Mouse (Mus musculus) heart, embryonic 11.5 days (tissue): Measurements from ENCODE around the gene 7530416G11Rik. TPM values are rescaled to one million over a fixed set of nuclear protein-coding genes. Genes with fewer than 3 reads are reported as not detected.

Experiments used
- ATAC-seq: fragments of 200-750 bp; cut with Nextera tagmentation; replicated peaks from 2 replicates; pipeline ENCODE4 v1.8.0; 2017; ENCODE audit warnings: moderate library complexity; ENCODE audit not compliant: insufficient number of reproducible peaks, low FRiP score, low TSS enrichment
- H3K27ac ChIP-seq: fragments of 300-500 bp; sonication (generic); 2 replicates; pipeline ENCODE4 v1.5.1; 2014; ENCODE audit warnings: mild to moderate bottlenecking, low read depth, low read length
- H3K27me3 ChIP-seq: fragments of 300-500 bp; sonication (generic); 2 replicates; pipeline ENCODE4 v1.6.1; 2014; ENCODE audit warnings: mild to moderate bottlenecking, low read length, mixed read lengths; ENCODE audit not compliant: control insufficient read depth, insufficient read depth
- H3K36me3 ChIP-seq: fragments of 300-500 bp; sonication (generic); 2 replicates; pipeline ENCODE4 v1.6.1; 2014; ENCODE audit warnings: mild to moderate bottlenecking, low read length, moderate library complexity, mixed read lengths; ENCODE audit not compliant: control insufficient read depth, insufficient read depth
- H3K4me1 ChIP-seq: fragments of 300-500 bp; sonication (generic); 2 replicates; pipeline ENCODE4 v1.6.1; 2014; ENCODE audit warnings: low read length; ENCODE audit not compliant: control insufficient read depth, insufficient read depth
- H3K4me2 ChIP-seq: fragments of 300-500 bp; sonication (generic); 2 replicates; pipeline ENCODE4 v1.6.1; 2014; ENCODE audit warnings: mild to moderate bottlenecking, moderate library complexity
- H3K4me3 ChIP-seq: fragments of 300-500 bp; sonication (generic); 2 replicates; pipeline ENCODE4 v1.5.1; 2014; ENCODE audit warnings: low read depth, low read length
- H3K9ac ChIP-seq: fragments of 300-500 bp; sonication (generic); 2 replicates; pipeline ENCODE4 v1.6.1; 2014; ENCODE audit warnings: mild to moderate bottlenecking, low read depth, low read length, moderate library complexity
- H3K9me3 ChIP-seq: fragments of 300-500 bp; sonication (generic); replicated peaks from 2 replicates; pipeline ENCODE4 v1.6.1; 2016; ENCODE audit warnings: low read length; ENCODE audit not compliant: control insufficient read depth
- WGBS: fragments of 180-500 bp; shearing (Covaris S2); extraction: QIAGEN DNeasy Blood & Tissue Kit; methylation state at CpG from one replicate; pipeline ENCODE4 v1.1.7; 2014; ENCODE audit not compliant: insufficient replicate concordance; 5-methylcytosine and 5-hydroxymethylcytosine counted together
- polyA plus RNA-seq: library from polyadenylated mRNA; unstranded; fragments of >200 nt; fragmentation: Nextera tagmentation; extraction: Ambion mirVana; gene quantifications from 2 replicates; pipeline ENCODE4 v1.2.1, GENCODE M21; 2014

The 7530416G11Rik gene
- polyA plus RNA-seq, 1 experiment from 2014 or later: not detected

DNA sequence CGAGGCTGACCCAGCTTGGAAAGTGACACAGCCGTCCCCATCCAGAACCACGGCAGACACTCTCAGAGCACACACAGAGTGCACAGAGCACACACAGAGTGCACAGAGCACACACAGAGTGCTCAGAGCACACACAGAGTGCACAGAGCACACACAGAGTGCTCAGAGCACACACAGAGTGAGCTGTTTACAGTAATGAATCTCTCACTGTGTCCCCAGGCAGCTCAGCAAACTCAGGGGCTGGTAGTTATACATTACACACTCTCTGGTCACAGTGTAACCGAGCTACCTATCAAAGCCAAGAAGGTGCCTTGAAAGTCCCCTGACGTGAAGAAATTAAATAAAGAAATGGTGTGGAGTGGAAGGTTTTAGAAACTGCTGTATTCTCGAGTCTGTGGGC lies 33.6 kb downstream of the 7530416G11Rik start:
- no peaks in the 10 kb centered on the region for H3K27me3 ChIP-seq
- H3K4me2 ChIP-seq: no peak overlapping the region
- no peak for ATAC-seq
- H3K4me1 ChIP-seq: no peaks in the 10 kb centered on the region
- H3K9ac ChIP-seq: no peak overlapping the region
- WGBS: 83% methylated on average over 6 of the region's 6 CpGs
- H3K4me3 ChIP-seq: no peak overlapping the region
- H3K27ac ChIP-seq: no peak overlapping the region
- peaks cover 10% of the 10 kb centered on the region; the same call in 1 of the 2 replicates for H3K36me3 ChIP-seq
- H3K9me3 ChIP-seq: no peaks in the 10 kb centered on the region

DNA sequence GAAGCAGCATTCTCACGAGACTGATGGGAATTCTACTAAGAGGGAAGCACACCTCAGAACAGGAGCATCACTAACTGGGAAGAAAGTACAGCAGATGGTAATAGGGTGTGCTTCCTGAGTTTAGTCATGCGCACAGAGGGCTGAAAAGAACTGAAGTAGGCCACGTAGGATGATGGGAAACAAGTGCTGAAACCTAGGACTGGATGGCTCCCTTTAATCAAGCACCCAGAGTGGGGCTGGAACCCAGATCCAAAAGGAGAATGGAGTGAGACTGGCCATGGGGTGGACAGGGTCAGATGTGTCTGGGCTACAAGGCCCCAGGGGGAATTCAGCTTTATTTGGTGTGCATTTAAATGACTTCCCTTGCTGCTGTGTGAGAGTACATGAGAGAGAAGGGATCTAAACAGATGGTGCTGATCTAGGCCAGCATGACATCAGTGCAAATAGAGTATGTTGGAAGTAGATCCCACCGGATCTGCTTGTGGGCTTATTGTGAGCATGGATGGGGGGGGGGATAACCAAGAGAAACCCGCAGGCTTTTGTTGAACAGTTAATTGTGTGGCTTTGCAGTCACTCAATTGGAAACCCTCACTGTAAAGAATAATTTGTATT lies 36.5 kb downstream of the 7530416G11Rik start:
- 88% methylated on average over 5 of the region's 5 CpGs for WGBS
- ATAC-seq: no peak
- Histone ChIP-seq H3K9ac (no peak overlapping the region), H3K27ac (no peak overlapping the region), H3K27me3 (peaks cover 4% of the 10 kb centered on the region; the same call in 1 of the 2 replicates), H3K4me1 (peaks cover under 1% of the 10 kb centered on the region; the same call in 1 of the 2 replicates), H3K4me2 (no peak overlapping the region), H3K36me3 (peaks cover 22% of the 10 kb centered on the region), H3K9me3 (no peaks in the 10 kb centered on the region), H3K4me3 (no peak overlapping the region)

DNA sequence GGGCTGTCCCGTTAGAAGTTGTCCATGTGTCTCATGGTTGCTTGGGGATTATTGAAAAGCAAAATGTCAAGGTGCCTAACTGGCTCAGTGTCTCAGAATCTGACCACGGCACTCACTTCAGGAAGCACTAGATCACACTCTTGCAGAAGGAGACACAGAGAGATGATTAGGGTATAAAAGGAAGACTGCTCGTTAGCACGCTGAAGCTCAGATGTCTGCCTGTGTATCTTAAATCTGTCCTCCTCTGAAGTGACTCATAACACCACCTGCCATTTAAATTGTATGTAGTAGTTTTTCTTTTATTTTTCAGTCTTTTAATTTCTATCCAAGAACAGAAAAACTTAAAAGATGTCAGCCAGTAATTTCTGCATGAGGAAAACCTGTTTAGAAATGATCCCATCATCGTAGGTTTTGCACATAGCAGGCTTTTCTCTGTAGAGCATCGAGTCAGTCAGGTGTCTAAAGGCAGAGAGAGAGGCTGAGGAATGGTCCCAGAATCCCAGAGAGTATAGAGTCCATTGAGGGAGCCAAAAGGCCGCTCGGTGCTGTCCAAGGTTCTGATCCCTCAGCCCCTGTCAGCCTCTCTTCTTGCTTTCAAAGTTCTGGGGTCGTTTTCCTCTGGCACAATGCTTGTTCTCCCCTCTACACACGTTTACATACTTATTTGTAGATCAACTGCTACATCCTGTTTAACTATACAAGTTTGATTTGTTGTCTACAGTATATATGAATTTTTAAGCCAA lies 38.0 kb downstream of the 7530416G11Rik start:
- H3K27me3 ChIP-seq: peaks cover 4% of the 10 kb centered on the region; the same call in 1 of the 2 replicates
- no peaks in the 10 kb centered on the region for H3K9me3 ChIP-seq
- H3K27ac ChIP-seq: no peak overlapping the region
- no peak overlapping the region for H3K4me2 ChIP-seq
- WGBS: 59% methylated on average over 10 of the region's 10 CpGs
- H3K4me1 ChIP-seq: peaks cover 16% of the 10 kb centered on the region
- no peak for ATAC-seq
- H3K36me3 ChIP-seq: peaks cover 24% of the 10 kb centered on the region
- no peak overlapping the region for H3K9ac ChIP-seq
- no peak overlapping the region for H3K4me3 ChIP-seq

DNA sequence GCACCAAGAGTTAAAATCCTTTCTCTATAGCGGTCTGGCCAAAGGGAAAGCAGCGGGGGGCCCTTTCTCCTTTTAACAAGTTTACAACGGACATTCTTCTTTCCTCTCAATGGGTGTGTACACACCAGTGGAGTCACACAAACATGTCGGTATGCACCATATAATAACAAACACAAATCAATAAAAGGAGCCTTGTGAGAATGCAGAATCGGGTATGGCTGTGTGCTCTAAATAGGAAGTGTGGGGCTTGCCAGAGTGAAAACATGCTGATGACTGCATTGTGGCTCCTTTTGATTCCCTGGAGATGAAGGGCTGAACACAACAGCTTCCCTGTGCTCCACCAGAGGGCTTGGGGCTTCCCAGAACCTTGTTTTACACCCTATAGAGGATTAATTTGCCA lies 38.8 kb downstream of the 7530416G11Rik start:
- H3K9ac ChIP-seq: no peak overlapping the region
- H3K4me2 ChIP-seq: no peak overlapping the region
- peaks cover 5% of the 10 kb centered on the region; the same call in 1 of the 2 replicates for H3K27me3 ChIP-seq
- H3K4me1 ChIP-seq: peaks cover 16% of the 10 kb centered on the region
- H3K9me3 ChIP-seq: no peaks in the 10 kb centered on the region
- 58% methylated on average over 5 of the region's 5 CpGs for WGBS
- H3K27ac ChIP-seq: no peak overlapping the region
- no peak overlapping the region for H3K4me3 ChIP-seq
- H3K36me3 ChIP-seq: peaks cover 22% of the 10 kb centered on the region
- no peak for ATAC-seq

DNA sequence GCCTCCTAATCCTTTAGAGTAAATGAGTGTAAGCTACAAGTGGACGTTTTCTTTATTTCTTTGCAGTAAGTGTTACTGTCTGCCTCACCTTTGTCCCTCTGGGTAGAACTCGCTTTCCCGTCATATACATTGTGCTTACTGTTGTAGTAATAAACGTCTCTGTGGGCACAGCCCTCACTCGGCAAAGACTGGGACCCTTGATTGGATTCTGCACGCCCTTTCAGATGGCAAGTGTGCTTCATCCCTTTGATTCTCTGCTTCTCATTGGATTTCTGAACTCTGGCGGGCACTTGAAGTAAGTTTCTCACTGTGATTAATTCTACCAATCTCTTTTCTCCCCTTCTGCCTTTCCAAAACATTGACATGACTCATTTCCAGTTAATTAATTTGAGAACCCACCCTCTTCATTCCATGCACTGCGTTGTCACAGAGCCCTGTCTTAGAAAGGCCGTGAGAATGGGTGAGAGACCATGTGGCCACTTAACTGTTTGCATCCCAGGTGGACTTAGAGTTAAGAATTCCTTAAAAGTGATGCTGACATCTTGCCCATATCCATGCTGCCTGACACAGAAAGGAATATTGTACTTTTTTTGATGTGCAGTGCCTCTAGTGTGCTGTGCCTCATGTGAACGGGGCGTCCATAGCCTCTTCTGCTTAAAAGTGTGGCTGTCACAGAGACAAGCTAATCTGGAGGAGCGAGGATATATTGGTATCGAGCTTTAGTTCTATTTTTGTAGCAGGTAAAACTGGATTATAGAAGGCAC lies 39.8 kb downstream of the 7530416G11Rik start:
- Histone ChIP-seq H3K36me3 (peaks cover 21% of the 10 kb centered on the region), H3K9me3 (no peaks in the 10 kb centered on the region), H3K9ac (no peak overlapping the region), H3K4me3 (no peak overlapping the region), H3K4me2 (no peak overlapping the region), H3K4me1 (peaks cover 16% of the 10 kb centered on the region), H3K27me3 (peaks cover 6% of the 10 kb centered on the region; the same call in 1 of the 2 replicates), H3K27ac (no peak overlapping the region)
- WGBS: 78% methylated on average over 13 of the region's 13 CpGs
- ATAC-seq: no peak

DNA sequence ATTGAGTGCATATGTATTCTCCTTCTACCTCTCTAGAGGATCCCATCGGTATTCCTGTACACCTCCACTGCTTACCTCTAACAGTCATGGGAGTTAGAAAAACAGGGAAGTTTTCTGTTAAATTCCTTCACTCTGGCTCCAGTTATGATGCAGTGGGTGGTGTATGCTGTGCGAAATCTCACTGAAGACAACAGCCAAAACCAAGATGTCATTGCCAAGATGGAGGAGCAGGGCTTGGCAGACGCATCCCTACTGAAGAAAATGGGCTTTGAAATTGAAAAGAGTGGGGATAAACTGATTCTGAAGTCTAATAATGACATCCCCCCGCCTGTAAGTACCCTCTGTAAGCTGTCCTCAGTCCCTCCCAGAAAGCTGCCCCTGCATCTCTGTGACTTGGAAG lies 40.9 kb downstream of the 7530416G11Rik start:
- Histone ChIP-seq H3K9ac (no peak overlapping the region), H3K36me3 (peaks cover 21% of the 10 kb centered on the region), H3K27me3 (peaks cover 6% of the 10 kb centered on the region; the same call in 1 of the 2 replicates), H3K4me3 (no peak overlapping the region), H3K9me3 (no peaks in the 10 kb centered on the region), H3K27ac (no peak overlapping the region), H3K4me1 (peaks cover 16% of the 10 kb centered on the region), H3K4me2 (no peak overlapping the region)
- ATAC-seq: no peak
- WGBS: 82% methylated on average over 4 of the region's 4 CpGs

DNA sequence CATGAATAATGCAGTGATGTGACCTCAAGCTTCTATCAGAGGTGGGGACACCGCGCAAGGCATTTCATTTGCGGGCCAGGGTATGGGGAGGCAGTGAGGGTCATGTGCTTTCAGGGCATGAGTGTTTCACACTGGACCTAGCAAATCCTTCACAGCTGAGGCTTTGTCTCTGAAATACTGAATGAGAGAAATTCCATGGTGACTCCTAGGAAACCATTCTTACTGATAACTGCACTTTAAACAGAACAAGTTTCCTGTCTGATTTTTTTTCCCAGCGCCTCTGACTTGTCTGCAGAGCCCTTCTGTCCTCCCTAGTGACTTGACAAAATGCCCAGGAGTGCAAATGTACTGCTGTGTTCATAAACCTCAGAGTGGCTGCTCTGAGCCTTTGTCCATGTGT lies 41.5 kb downstream of the 7530416G11Rik start:
- no peak overlapping the region for H3K4me2 ChIP-seq
- peaks cover 16% of the 10 kb centered on the region for H3K4me1 ChIP-seq
- H3K4me3 ChIP-seq: no peak overlapping the region
- peaks cover 6% of the 10 kb centered on the region; the same call in 1 of the 2 replicates for H3K27me3 ChIP-seq
- peaks cover 19% of the 10 kb centered on the region for H3K36me3 ChIP-seq
- ATAC-seq: no peak
- H3K9ac ChIP-seq: no peak overlapping the region
- no peak overlapping the region for H3K27ac ChIP-seq
- 61% methylated on average over 4 of the region's 4 CpGs for WGBS
- H3K9me3 ChIP-seq: no peaks in the 10 kb centered on the region

DNA sequence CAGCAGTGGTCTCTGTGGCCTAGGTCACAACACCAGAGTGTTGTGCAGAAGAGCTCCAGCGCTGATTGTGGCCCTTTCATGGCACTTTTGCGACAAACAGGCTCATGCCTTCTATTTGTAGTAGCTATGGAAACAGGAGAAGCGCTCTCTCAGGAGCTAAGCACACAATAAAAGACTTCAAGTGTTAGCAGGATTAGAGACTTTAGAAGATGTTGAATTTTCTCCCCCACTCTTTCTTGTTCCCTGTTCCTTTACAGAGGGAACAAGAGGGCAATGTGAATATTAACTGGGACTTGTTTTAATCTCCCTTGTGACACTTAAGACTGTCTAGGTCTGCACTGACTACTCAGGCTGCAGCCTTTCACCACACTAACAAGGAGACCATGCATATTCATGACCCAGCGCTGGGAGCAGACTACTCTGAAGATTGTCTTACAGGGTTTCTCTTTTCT lies 44.4 kb downstream of the 7530416G11Rik start:
- no peak for ATAC-seq
- Histone ChIP-seq H3K4me3 (no peak overlapping the region), H3K27me3 (peaks cover 6% of the 10 kb centered on the region; the same call in 1 of the 2 replicates), H3K36me3 (peaks cover 7% of the 10 kb centered on the region; the same call in 1 of the 2 replicates), H3K27ac (no peak overlapping the region), H3K4me2 (no peak overlapping the region), H3K4me1 (peaks cover 16% of the 10 kb centered on the region), H3K9ac (no peak overlapping the region), H3K9me3 (no peaks in the 10 kb centered on the region)
- 58% methylated on average over 4 of the region's 4 CpGs for WGBS
